Mouse (Mus musculus) cerebellum, postnatal 25 days (tissue): ENCODE measurements around the gene Zcchc12.

Experiments
- DNase-seq, 2 experiments: peaks; one replicate each; pipeline ENCODE4 v3.0.0; 2021; ENCODE audit warnings: mixed read lengths in 2 of 2

The Zcchc12 gene

GRCm38 (mm10) chrX:36195736-36196525 is at the start of gene Zcchc12:
Gene Zcchc12 (plus strand): TSS chrX:36195904.
- DNase-seq: peak; percentile 10 to 19

GRCm38 (mm10) chrX:36146746-36147145 is 49.0 kb upstream of the Zcchc12 start:
- DNase-seq: no peak

- DNase-seq: no peak
These were observed 45.6 kb upstream of the Zcchc12 start for GRCm38 (mm10) chrX:36150100-36150499.

- no peak for DNase-seq
These were observed 39.0 kb upstream of the Zcchc12 start for GRCm38 (mm10) chrX:36156677-36157076.

GRCm38 (mm10) chrX:36161567-36161966 is 34.1 kb upstream of the Zcchc12 start:
- DNase-seq: peak in 1 of 2 experiments; percentile 20

GRCm38 (mm10) chrX:36183625-36184024 is 12.1 kb upstream of the Zcchc12 start:
- peak; percentile 21 to 66 for DNase-seq

GRCm38 (mm10) chrX:36186036-36186435 is 9.7 kb upstream of the Zcchc12 start:
- no peak for DNase-seq

- no peak for DNase-seq
These were observed 9.3 kb upstream of the Zcchc12 start for GRCm38 (mm10) chrX:36186443-36186842.

- no peak for DNase-seq
These were observed 1.8 kb upstream of the Zcchc12 start for GRCm38 (mm10) chrX:36193951-36194350.

GRCm38 (mm10) chrX:36209554-36209953 is 13.8 kb downstream of the Zcchc12 start:
- DNase-seq: no peak

GRCm38 (mm10) chrX:36211216-36211615 is 15.5 kb downstream of the Zcchc12 start:
- DNase-seq: no peak

- DNase-seq: no peak
These were observed 25.7 kb downstream of the Zcchc12 start for GRCm38 (mm10) chrX:36221366-36221765.

GRCm38 (mm10) chrX:36225777-36226176 is 30.1 kb downstream of the Zcchc12 start:
- DNase-seq: peak; percentile 77 to 88

GRCm38 (mm10) chrX:36226577-36226976 is 30.9 kb downstream of the Zcchc12 start:
- DNase-seq: peak; percentile 32 to 55

GRCm38 (mm10) chrX:36228861-36229260 is 33.2 kb downstream of the Zcchc12 start:
- DNase-seq: no peak

GRCm38 (mm10) chrX:36229273-36229672 is 33.6 kb downstream of the Zcchc12 start:
- DNase-seq: no peak

- no peak for DNase-seq
These were observed 39.9 kb downstream of the Zcchc12 start for GRCm38 (mm10) chrX:36235652-36236051.
